Mouse (Mus musculus): ENCODE data around the gene Tmem231. TPM values are rescaled to one million over a fixed set of nuclear protein-coding genes. Genes with fewer than 3 reads are reported as not detected.

Gene Tmem231
- total RNA-seq (2021): 10 to 100 TPM; 11.7 to 13.9 TPM
- long read RNA-seq, experiment 1, transcript Tmem231-201 (7 exons, 2,984 nt): major isoform, 5 of 8 reads
- long read RNA-seq, experiment 1, partial matches to known transcripts: 1 of 8 reads
- long read RNA-seq, experiment 1, other reads (novel, unspliced or antisense): 2 of 8 reads
- long read RNA-seq, experiment 2, transcript Tmem231-201 (7 exons, 2,984 nt): major isoform, 8 of 10 reads
- long read RNA-seq, experiment 2, partial matches to known transcripts: 1 of 10 reads
- long read RNA-seq, experiment 2, other reads (novel, unspliced or antisense): 1 of 10 reads

DNA sequence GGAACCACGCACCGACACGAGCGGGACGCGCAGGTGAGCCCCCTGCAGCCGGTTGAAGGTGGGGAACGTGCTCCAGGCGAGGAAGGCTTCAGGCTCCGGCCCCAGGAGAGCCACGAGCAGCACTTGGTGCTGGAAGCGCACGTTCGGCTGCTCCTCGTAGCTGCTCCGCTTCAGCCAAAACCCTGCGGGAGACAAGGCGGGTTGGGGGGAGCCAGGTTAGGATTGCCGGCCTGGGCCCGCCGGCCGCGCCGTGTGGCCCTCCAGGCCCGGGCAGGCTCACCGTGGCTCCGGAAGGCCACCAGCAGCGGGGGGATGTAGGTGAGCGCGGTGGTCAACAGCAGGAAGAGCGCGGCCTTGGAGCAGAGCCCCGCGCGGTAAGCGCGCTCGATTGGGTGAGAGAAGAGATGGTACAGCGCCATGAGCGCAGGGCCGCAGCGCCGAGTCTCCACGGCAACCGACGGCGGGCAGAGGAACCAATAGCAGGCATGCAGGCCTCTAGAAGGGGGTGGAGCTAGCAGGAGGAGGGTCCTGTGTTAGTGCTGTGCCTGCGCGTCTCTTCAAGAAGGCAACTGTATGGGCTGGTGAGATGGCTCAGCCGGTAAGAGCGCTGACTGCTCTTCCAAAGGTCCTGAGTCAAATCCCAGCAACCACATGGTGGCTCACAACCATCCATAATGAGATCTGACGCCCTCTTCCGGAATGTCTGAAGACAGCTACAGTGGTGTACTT is at the start of gene Tmem231:
Gene Tmem231 (minus strand): TSS at position 534 of the 729 bp plus-strand sequence.
- peak; percentile 86 to 94 for DNase-seq (ENCODE audit: low spot score in 2 of 2)
- peak within 1 kb of the TSS; percentile 93 for H3K27ac ChIP-seq
- H3K4me3 ChIP-seq: peak within 1 kb of the TSS; percentile 91
- peak; percentile 53 for TF ChIP-seq CTCF (conservative IDR thresholded peaks at IDR 0.05)

DNA sequence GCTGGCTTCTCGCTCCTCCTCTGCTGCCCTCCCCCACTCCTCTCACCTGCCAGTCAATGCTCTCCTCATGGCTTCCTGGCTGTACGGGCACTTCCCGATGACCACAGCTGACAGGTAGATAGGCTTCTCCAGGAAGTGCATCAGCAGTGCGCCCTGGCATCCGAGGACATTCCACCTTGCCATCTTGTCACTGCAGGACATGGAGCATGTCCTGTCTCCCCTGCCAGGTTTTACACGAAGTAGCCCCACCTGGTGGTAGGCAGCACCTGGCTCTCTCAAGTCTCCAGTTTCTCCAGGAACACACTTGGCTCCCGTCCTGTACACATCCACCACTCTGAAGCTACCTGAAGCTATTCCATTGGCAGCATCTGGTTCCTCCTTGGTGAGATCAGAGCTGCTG is 48.4 kb upstream of the Tmem231 start:
- Histone ChIP-seq H3K27ac (no peak overlapping the region), H3K4me3 (no peak overlapping the region)
- no peak for DNase-seq (ENCODE audit: low spot score in 2 of 2)
- TF ChIP-seq CTCF (conservative IDR thresholded peaks at IDR 0.05): peak; percentile 30

DNA sequence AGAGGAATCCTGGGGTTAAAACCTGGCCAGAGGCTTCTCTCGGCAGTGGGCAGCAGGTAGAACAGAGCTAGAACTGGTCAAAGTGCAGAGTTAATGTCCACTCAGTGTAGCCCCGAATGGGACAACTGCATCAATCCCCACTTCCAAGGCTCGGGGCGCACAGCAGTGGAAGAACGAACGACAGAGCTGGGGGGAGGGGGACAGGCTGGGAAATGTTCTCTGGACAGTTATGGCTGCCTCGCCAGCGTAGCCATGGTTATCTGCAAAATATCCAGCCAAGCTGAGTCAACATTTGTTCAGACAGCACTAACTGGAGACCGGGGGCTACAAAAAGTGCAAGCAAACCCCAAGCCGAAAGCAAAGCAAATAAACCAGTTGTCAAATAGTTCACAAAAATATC is 44.5 kb upstream of the Tmem231 start:
- no peak for TF ChIP-seq CTCF (conservative IDR thresholded peaks at IDR 0.05)
- no peak for DNase-seq (ENCODE audit: low spot score in 2 of 2)
- H3K4me3 ChIP-seq: no peak overlapping the region

DNA sequence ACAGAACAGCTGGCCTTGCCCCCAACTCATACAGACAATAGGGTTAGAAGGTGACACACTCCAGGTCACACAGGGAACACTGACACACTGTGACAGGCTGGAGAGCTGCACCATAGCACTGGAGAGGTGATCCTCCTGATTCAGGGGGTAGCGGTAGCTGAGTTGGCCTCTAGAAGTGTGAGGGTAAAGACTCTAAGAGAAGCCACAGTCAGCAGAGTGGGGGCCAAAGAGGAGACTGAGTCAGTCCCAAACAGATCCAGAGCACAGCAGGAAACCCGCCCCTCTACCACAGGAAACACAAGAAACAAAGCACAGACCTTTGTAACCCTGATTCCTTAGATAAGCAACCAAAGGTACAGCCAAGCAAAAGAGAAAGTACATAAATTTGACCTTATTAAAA is 42.6 kb upstream of the Tmem231 start:
- no peak overlapping the region for H3K27ac ChIP-seq
- no peak overlapping the region for H3K4me3 ChIP-seq
- TF ChIP-seq CTCF (conservative IDR thresholded peaks at IDR 0.05): no peak
- DNase-seq (ENCODE audit: low spot score in 2 of 2): no peak

More for the DNA sequence above, 44.5 kb upstream of the Tmem231 start:
- 0 out of 2 replicates have a peak overlapping the region, but pooled peaks have one; percentile 28 for H3K27ac ChIP-seq

DNA sequence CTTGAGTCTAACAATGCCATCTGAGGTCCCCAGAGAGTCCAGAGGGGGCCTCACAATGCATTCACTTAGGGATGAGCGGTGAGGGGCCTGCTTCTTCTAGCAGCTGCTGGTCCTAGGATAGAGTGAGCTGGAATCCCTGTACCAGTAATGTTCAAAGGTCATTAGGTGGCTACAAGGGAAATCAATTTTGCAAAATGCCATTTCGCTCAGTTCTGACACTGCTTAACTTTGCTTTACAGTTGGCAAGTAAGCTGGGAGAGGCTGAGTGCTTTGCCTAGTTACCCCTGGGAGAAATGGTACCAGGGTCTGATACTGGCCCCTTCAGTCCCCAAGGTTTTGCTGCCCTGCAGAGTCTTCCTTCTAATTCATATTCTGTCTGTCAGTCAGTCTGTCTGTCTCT is 42.0 kb upstream of the Tmem231 start:
- TF ChIP-seq CTCF (conservative IDR thresholded peaks at IDR 0.05): no peak
- DNase-seq (ENCODE audit: low spot score in 2 of 2): no peak
- Histone ChIP-seq H3K27ac (no peak overlapping the region), H3K4me3 (no peak overlapping the region)

DNA sequence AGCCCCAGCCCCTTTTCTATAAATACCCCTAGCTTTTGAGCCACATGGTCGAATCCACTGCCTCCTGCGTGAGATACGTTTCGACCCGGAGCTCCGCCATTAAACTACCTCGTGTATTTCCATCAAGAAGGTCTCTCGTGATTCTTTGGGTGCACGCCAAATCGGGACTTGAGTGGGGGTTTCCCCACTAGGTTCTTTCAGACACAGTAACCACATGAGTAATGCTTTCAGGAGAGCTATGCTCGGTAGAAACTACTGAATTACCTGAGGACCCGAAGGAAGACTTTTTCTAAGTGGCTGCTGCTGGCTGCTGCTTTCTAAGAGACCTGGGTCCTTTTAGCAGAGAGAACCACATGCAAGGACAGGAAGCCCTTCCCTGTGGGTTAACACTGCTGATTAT is 40.5 kb upstream of the Tmem231 start:
- no peak for DNase-seq (ENCODE audit: low spot score in 2 of 2)
- no peak for TF ChIP-seq CTCF (conservative IDR thresholded peaks at IDR 0.05)
- Histone ChIP-seq H3K4me3 (no peak overlapping the region), H3K27ac (no peak overlapping the region)

DNA sequence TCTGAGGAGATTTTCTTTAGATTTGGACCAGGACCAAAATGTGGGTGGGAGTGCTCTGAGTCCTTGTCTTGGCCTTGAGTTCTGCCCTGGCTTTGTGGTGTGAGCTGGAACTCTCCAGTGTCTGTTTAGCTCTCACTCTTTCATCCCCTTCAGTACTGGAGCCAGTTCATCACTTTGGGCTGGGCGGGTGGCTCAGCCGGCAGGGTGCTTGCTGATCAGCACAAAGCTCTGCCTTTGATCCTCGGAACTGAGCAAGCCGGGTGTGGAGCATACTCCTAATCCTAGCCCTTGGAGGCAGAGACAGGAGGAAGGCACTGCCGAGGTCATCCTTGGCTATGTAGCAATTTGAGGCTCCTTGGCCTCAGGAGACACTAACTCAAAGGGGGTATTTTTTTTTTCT is 35.3 kb upstream of the Tmem231 start:
- Histone ChIP-seq H3K4me3 (no peak overlapping the region), H3K27ac (no peak overlapping the region)
- no peak for DNase-seq (ENCODE audit: low spot score in 2 of 2)
- TF ChIP-seq CTCF (conservative IDR thresholded peaks at IDR 0.05): no peak

DNA sequence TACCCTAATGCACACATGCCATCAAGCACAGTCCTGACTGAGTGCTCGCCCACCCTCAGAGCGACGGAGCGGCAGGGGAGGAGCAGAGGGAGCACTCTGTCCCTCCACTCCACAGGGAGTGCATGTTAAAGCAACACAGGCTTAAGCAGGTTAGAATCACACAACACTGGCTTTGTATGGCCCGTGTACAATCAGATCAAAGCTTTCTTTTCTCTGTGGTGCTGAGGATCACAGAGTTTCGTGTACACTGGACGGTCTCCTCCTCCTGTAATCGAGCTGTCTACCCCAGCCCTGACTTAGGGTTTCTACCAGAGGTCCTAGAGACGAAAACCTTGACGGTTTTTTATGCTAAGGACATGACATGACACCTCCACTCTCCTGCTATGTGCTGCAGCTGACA is 34.9 kb upstream of the Tmem231 start:
- no peak for TF ChIP-seq CTCF (conservative IDR thresholded peaks at IDR 0.05)
- Histone ChIP-seq H3K27ac (no peak overlapping the region), H3K4me3 (no peak overlapping the region)
- no peak for DNase-seq (ENCODE audit: low spot score in 2 of 2)

DNA sequence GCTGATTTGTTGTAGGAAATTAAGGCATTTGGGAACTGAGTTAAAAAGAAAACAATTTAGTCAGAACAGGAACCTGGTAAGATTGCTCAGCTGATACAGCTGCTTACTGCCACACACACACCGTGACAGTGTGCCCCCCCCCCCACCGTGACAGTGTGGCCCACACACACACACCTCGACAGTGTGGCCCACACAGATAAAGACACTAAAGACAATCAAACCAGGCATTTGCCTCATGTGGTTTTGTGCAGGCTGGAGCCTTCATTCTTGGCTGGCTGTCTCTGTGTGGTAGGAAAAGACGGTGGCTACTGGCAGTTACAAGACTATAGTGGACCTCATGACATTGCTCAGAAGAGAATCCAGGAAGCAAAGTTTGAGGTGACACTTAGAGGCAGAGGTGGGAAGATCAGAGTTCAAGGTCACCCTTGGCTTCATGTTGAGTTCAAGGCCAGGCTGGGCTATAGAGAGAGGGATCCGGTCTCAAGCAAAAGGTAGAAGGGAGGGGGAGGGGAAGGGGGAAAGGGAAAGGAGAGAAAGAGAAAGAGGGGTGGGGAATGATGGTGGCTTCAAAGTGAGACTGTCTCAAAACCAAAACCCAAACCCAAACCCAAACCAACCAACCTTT is 33.7 kb upstream of the Tmem231 start:
- Histone ChIP-seq H3K4me3 (no peak overlapping the region), H3K27ac (no peak overlapping the region)
- DNase-seq (ENCODE audit: low spot score in 2 of 2): no peak
- no peak for TF ChIP-seq CTCF (conservative IDR thresholded peaks at IDR 0.05)

DNA sequence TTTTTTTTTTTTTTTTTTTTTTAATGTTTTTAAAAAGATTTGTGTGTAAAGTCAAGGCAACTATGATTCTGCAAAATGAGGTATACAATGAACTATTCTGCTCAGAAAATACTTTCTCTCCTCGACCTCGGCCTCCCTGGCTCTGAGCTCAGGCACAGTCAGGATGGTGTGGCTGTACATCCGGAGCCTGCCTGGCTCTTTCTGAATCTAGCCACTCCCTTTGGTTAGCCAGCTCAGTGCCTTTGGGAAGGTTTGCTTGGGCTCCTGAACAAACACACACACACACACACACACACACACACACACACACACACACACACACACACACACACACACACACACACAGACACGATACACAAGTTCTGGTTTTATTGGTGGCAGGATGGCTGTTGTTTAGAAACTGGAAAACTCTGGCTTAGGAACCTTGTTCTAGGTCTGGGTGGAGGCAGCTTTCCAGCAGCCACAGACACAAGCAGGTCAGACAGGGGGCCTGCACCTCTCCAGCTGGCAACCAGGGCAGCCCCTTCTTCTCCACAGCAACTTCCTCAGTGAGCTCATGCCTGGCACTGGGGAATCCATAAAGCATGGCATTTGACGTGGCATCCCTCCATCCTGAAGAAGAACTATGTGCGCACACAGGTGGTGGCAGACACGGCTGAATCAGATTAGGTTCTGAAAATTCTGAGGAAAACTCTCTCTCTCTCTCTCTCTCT is 31.3 kb upstream of the Tmem231 start:
- Histone ChIP-seq H3K27ac (peak overlapping the region; percentile 39; the same call in 1 of the 2 replicates), H3K4me3 (no peak overlapping the region)
- no peak for DNase-seq (ENCODE audit: low spot score in 2 of 2)
- no peak for TF ChIP-seq CTCF (conservative IDR thresholded peaks at IDR 0.05)

DNA sequence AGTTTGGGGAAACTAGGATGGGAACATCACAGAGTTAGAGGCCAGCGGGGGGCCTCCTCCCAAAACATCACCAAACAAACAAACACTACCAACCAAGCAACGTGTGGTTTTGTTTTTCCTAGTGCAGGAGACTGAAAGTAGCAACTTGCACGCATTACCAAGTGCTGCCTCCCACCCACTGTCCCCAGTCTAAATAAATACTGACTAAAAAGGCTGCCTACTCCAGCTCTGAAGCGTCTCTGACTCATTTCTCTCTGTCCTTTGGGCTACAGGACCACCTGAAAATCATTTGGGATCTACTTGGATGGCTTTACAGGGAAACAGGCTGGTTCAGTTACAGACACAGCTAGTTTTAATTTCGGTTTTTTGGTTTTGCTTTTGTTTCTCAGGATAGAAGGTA is 30.7 kb upstream of the Tmem231 start:
- no peak for DNase-seq (ENCODE audit: low spot score in 2 of 2)
- peak overlapping the region; percentile 39; the same call in 1 of the 2 replicates for H3K27ac ChIP-seq
- no peak overlapping the region for H3K4me3 ChIP-seq
- no peak for TF ChIP-seq CTCF (conservative IDR thresholded peaks at IDR 0.05)

DNA sequence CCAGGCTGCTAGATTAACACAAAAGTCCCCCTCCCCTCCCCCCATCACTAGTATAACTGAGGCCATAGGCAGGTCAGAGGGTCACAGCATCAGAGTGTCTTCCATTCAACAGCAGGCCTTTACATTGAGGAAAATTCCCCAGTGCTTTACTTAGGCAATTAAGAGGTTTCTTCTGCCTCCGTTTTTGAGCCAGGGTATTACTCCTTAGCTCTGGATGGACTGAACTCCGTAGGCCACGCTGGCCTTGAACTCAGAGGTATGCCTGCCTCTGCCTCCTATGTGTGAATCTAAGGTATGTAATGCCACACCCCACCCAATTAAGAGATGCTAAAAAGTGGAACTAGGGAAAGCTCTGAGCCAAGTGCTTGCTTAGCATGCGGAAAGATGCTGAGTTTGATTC is 29.9 kb upstream of the Tmem231 start:
- Histone ChIP-seq H3K27ac (no peak overlapping the region), H3K4me3 (no peak overlapping the region)
- no peak for DNase-seq (ENCODE audit: low spot score in 2 of 2)
- TF ChIP-seq CTCF (conservative IDR thresholded peaks at IDR 0.05): no peak

DNA sequence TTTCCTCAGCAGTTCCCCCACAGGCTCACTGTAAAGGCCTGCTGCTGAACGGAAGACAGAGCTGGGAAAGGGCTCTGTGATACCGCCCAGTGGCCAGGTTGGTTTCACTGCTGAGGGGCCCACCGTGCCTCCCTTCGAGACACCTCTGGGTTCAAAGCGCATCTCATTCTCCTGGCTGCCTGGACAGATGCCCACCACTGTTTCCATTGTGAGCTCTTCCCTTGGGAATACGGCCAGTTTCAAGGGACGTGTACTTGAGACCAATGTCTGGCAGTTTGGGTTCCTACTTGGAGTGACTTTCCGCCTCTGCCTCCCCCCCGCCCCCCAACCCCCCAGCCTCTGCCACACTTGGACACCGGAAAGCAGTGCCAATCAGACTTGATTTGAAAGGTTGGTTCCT is 29.4 kb upstream of the Tmem231 start:
- no peak overlapping the region for H3K4me3 ChIP-seq
- no peak overlapping the region for H3K27ac ChIP-seq
- no peak for DNase-seq (ENCODE audit: low spot score in 2 of 2)
- no peak for TF ChIP-seq CTCF (conservative IDR thresholded peaks at IDR 0.05)

Measured in layer of hippocampus, adult 2 months (tissue).